Mouse (Mus musculus) heart, embryonic 13.5 days (tissue): ENCODE measurements at regions not wholly inside any gene's neighbourhood (a gene's known extent, or its start where the extent isn't known, plus 50 kb on each side); places are given as distances from the start of the nearest gene placed in this dataset.
A peak's percentile ranks its signal among the peaks of the same experiment; 100 is the strongest.

Source experiments
- ATAC-seq: fragments of 200-750 bp; cut with Nextera tagmentation; 2 replicates; pipeline ENCODE4 v1.8.0; 2017; ENCODE audit warnings: moderate TSS enrichment; ENCODE audit not compliant: insufficient number of reproducible peaks, low FRiP score, low TSS enrichment; ENCODE audit errors: extremely low read depth
- H3K27ac ChIP-seq: fragments of 300-500 bp; sonication (generic); replicated peaks from 2 replicates; pipeline ENCODE4 v1.5.1; 2015; ENCODE audit warnings: moderate library complexity, mild to moderate bottlenecking, inconsistent platforms
- H3K27me3 ChIP-seq: fragments of 300-500 bp; sonication (generic); replicated peaks from 2 replicates; pipeline ENCODE4 v1.6.1; 2015; ENCODE audit warnings: mild to moderate bottlenecking, inconsistent platforms
- H3K36me3 ChIP-seq: fragments of 300-500 bp; sonication (generic); 2 replicates; pipeline ENCODE4 v1.6.1; 2015; ENCODE audit warnings: mild to moderate bottlenecking, inconsistent platforms
- H3K4me1 ChIP-seq: fragments of 300-500 bp; sonication (generic); 2 replicates; pipeline ENCODE4 v1.6.1; 2015; ENCODE audit warnings: inconsistent platforms
- H3K4me2 ChIP-seq: fragments of 300-500 bp; sonication (generic); 2 replicates; pipeline ENCODE4 v1.6.1; 2015; ENCODE audit warnings: inconsistent platforms, mild to moderate bottlenecking, moderate library complexity
- H3K4me3 ChIP-seq: fragments of 300-500 bp; sonication (generic); 2 replicates; pipeline ENCODE4 v1.5.1; 2015; ENCODE audit warnings: moderate library complexity, mild to moderate bottlenecking, inconsistent platforms
- H3K9ac ChIP-seq: fragments of 300-500 bp; sonication (generic); 2 replicates; pipeline ENCODE4 v1.6.1; 2015; ENCODE audit warnings: inconsistent platforms, mild to moderate bottlenecking, moderate library complexity
- H3K9me3 ChIP-seq: fragments of 300-500 bp; sonication (generic); 2 replicates; pipeline ENCODE4 v1.6.1; 2016; ENCODE audit warnings: inconsistent platforms
- WGBS: fragments of 180-500 bp; shearing (Covaris S2); methylation state at CpG from one replicate; pipeline ENCODE4 v1.1.7; 2015; ENCODE audit warnings: mixed read lengths; 5-methylcytosine and 5-hydroxymethylcytosine counted together

DNA sequence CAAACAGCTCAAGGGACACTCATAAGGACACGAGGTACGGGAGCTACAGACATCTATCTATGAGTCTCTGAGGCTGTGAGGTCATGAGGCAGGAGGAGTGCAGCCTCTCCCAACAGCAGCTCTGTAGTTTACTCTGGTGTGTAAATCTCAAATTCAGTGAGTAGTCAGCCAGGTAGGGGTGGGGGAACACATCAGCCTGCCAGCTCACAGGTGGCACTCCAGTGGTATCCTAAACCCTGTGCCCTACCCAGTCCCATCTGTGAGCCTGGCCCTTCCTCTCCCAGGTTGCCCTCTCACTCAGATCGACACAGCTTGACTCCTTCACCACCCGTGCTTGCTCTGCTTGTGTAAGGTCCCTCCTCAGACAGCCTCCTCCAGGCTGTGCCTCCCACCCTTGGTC lies 202.2 kb downstream of the Sipa1l2 start:
- H3K36me3 ChIP-seq: no peaks in the 10 kb centered on the region

DNA sequence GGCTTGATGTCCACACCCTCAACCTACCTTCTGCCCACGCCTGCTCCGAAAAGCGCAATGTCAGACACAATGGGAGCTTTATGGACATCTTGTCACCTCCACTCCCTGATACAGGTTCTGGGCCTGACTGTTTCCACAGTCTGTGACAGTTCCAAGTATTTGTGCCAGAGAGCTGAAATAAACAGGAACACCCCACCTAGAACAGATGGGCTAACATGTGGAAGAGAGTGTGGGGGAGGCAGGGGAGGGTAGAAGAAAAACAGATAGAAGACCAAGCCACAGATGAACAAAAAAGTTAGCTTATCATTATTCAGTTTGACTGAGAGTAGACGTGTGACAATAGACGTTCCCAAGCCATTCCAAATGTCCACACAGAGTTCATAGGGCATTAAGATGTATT lies 204.6 kb downstream of the Sipa1l2 start:
- no peaks in the 10 kb centered on the region for H3K27me3 ChIP-seq
- no peak overlapping the region for H3K9ac ChIP-seq
- H3K4me2 ChIP-seq: no peak overlapping the region
- no peaks in the 10 kb centered on the region for H3K36me3 ChIP-seq
- WGBS: 75% methylated on average over 5 of the region's 5 CpGs
- no peak for ATAC-seq
- H3K27ac ChIP-seq: no peak overlapping the region
- peaks cover 6% of the 10 kb centered on the region for H3K9me3 ChIP-seq
- H3K4me1 ChIP-seq: peaks cover 45% of the 10 kb centered on the region
- H3K4me3 ChIP-seq: no peak overlapping the region

More for the DNA sequence above, 202.2 kb downstream of the Sipa1l2 start:
- Histone ChIP-seq H3K4me1 (peaks cover 56% of the 10 kb centered on the region), H3K27me3 (no peaks in the 10 kb centered on the region), H3K27ac (peak overlapping the region; percentile 96), H3K9me3 (no peaks in the 10 kb centered on the region), H3K4me2 (no peak overlapping the region), H3K4me3 (no peak overlapping the region), H3K9ac (peak overlapping the region; percentile 45; the same call in 1 of the 2 replicates)
- ATAC-seq: no peak
- WGBS: 55% methylated on average over 4 of the region's 4 CpGs

DNA sequence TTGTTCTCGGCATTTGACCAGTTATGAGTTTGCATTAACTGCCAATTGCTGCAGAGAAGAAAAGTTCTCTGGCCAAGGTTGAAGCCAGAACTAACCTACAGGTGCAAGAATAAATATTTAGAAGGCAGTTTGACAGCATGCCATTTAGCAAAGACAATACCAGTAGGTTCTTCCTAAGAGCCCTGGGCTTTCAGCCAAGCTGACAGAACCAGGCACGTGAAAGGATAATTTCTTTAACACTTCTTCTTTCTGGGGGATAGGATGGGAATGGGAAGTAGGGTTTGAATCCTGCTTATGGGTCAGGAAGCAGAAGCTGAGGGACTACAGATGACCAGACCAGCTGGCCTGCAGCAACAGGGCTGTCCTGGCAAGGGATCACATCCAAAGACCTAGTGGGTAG lies 210.2 kb downstream of the Sipa1l2 start:
- Histone ChIP-seq H3K4me2 (no peak overlapping the region), H3K36me3 (no peaks in the 10 kb centered on the region), H3K27ac (peak overlapping the region; percentile 9; the same call in 1 of the 2 replicates), H3K4me1 (peaks cover 36% of the 10 kb centered on the region), H3K4me3 (no peak overlapping the region), H3K9ac (no peak overlapping the region), H3K9me3 (peaks cover 10% of the 10 kb centered on the region), H3K27me3 (peaks cover 7% of the 10 kb centered on the region)
- 59% methylated on average over 2 of the region's 2 CpGs for WGBS
- ATAC-seq: no peak

DNA sequence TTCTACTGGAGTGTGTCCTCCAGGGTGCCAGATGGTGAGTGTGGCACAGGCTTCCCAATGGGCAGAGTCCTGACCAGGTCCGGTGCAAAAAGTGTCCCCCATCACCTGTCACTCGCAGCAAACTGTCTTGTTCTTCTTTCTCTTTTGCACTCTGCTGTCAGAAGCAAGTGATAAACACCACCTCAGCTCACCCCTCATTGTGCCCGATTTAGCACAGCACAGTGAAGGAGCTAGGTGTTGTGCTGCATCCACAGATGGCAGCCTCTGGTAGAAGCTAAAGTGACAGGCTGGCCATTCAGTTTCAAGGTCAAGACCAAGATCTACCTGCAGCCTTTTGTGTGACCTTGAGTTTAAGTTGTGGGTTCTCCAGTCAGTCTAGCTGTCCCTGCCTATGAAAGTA lies 211.8 kb downstream of the Sipa1l2 start:
- WGBS: 29% methylated on average over 3 of the region's 3 CpGs
- H3K27me3 ChIP-seq: peaks cover 18% of the 10 kb centered on the region
- peaks cover 49% of the 10 kb centered on the region for H3K4me1 ChIP-seq
- peak overlapping the region; percentile 76 for H3K27ac ChIP-seq
- no peak overlapping the region for H3K9ac ChIP-seq
- no peaks in the 10 kb centered on the region for H3K36me3 ChIP-seq
- no peak overlapping the region for H3K4me3 ChIP-seq
- H3K9me3 ChIP-seq: peaks cover 10% of the 10 kb centered on the region
- no peak for ATAC-seq
- no peak overlapping the region for H3K4me2 ChIP-seq

DNA sequence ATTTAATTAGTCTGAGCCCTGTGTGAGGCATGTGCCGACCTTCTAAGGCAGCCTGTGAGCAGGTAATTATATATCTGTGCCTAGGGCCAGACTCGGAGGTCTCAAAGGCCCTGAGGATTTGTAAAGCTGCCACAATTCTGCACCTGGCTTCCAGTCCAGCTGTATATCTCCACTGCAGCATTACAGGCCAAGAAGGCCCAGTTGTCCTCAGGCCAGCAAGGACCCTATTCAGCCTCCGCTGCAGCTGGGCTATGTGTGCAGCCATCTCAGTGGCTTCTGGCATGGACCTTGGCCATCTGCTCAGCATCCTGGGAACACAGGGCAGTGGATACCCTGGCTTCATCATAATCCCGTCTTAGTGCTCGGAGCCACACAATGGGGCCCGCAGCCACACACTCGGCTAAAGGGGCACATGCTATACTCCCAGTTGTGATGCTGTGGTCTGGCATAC lies 214.5 kb downstream of the Sipa1l2 start:
- Histone ChIP-seq H3K9ac (0 out of 2 replicates have a peak overlapping the region, but pooled peaks have one; percentile 9), H3K4me1 (peaks cover 76% of the 10 kb centered on the region), H3K36me3 (no peaks in the 10 kb centered on the region), H3K27ac (peak overlapping the region; percentile 44), H3K27me3 (peaks cover 27% of the 10 kb centered on the region), H3K9me3 (peaks cover 5% of the 10 kb centered on the region), H3K4me3 (no peak overlapping the region), H3K4me2 (no peak overlapping the region)
- 67% methylated on average over 7 of the region's 7 CpGs for WGBS
- ATAC-seq: no peak

DNA sequence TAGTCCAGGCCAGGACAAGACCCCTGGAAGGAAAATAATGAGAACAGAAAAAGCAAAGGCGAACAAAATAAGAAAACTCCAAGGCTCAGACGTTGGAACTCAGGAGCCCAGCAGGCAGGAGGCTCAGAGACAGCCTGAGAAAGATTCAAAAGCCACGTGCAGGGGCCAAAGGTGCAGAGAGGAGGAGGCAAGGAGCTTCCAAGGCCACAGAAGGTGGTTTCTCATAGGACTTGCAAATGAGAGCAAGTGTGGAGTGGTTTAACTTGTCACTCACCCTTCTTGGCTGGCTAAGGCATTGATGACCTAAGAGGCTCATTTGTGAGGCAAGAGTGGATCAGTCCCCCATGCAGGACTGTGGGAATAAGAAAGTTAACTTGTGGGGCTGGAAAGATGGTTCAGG lies 217.3 kb downstream of the Sipa1l2 start:
- H3K4me1 ChIP-seq: peaks cover 91% of the 10 kb centered on the region
- H3K27me3 ChIP-seq: peaks cover 38% of the 10 kb centered on the region
- no peaks in the 10 kb centered on the region for H3K9me3 ChIP-seq
- no peaks in the 10 kb centered on the region for H3K36me3 ChIP-seq
- peak overlapping the region; percentile 92 for H3K27ac ChIP-seq
- 0 out of 2 replicates have a peak overlapping the region, but pooled peaks have one; percentile 47 for H3K9ac ChIP-seq
- H3K4me3 ChIP-seq: no peak overlapping the region
- no peak for ATAC-seq
- WGBS: 52% methylated on average over 3 of the region's 3 CpGs
- no peak overlapping the region for H3K4me2 ChIP-seq

DNA sequence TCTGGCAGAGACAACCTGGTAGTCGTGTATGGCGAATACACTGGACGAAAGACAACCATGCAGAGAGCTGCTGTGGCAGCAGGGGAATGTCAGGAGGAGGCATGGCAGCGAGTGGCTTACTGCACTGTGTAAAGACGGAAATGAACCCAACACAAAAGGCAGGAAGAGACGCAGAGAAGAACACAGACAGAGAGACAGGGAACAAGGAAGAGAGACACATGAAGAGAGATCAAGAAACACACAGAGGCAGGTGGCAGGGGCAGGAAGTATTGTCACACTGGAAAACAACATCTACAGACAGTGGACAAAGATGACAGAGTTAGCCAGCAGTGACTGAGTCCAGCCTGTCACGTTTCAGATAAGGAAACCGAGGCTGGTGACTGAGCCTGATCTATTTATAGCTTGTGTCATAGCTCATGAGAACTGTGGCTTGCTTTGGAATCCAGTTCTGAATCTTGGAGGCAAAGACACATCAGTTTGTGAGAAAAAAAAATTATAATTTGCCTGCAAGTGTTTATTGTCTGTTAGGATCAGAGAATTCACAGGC lies 218.0 kb downstream of the Sipa1l2 start:
- no peaks in the 10 kb centered on the region for H3K9me3 ChIP-seq
- peaks cover 92% of the 10 kb centered on the region for H3K4me1 ChIP-seq
- H3K9ac ChIP-seq: no peak overlapping the region; the same call in 1 of the 2 replicates
- H3K27ac ChIP-seq: peak overlapping the region; percentile 92
- H3K4me3 ChIP-seq: no peak overlapping the region
- peaks cover 43% of the 10 kb centered on the region for H3K27me3 ChIP-seq
- H3K4me2 ChIP-seq: no peak overlapping the region
- no peaks in the 10 kb centered on the region for H3K36me3 ChIP-seq
- no peak for ATAC-seq
- 31% methylated on average over 8 of the region's 8 CpGs for WGBS

DNA sequence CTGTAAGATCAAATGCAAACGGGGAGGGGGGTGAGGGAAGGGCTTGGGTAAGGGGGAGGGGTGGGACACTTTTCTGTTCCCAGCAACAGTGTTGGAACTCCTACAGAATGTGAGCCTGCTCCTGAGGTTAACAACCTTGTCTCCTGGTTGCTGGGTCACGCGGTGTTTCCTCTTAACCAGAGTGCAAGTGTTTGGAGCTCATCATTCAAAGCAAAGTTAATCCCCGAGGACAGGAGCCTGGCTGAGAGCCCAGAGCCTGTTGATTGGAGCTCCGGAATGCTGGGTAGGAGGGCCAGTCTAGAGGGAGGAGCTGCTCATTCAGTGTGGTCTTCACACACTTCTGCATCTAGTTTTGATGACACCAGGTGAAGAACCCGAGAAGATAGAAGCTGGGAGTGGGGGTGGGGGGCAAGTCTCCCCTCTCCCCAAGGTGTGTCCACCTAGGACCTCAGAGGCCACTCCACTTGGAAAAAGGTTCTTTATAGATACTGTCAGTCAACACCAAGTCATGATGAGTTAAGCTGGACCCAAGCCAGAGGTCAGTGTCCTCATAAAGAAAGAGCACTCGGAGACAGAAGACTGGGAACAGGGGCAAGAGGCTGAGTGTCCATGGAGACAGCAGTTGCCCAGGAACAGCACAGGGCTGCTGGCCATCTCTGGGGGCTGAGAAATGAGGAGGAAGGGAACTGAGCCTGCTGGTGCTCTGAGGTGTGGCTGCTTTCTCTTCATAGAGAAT lies 220.2 kb downstream of the Sipa1l2 start:
- WGBS: 5% methylated on average over 7 of the region's 7 CpGs
- peak; percentile 76; the same call in 1 of the 2 replicates for ATAC-seq
- Histone ChIP-seq H3K27me3 (peaks cover 53% of the 10 kb centered on the region), H3K27ac (peak overlapping the region; percentile 92), H3K4me2 (peak overlapping the region; percentile 52), H3K9ac (no peak overlapping the region; the same call in 1 of the 2 replicates), H3K4me1 (peaks cover 99% of the 10 kb centered on the region), H3K4me3 (no peak overlapping the region), H3K9me3 (no peaks in the 10 kb centered on the region), H3K36me3 (no peaks in the 10 kb centered on the region)

DNA sequence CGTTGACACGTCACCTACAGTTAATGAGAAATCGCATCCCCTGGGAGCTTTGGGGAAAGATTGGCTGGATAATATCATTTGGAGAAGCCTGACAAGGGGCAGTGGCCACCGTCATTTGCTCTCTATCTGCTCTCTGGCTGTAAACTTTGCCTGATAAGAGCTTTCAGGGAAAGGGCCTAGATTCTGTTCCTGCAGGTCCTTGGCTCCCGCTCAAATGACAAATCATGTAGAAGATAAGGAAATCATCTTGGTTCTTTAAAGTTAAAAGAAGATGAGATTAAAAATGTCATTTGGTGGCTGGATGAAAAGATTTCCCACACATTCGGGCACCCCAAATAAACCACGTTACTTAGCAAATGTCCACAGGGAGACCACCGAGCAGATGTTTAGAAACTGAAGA lies 223.4 kb downstream of the Sipa1l2 start:
- no peak for ATAC-seq
- H3K4me1 ChIP-seq: peaks cover 97% of the 10 kb centered on the region
- peak overlapping the region; percentile 42; the same call in 1 of the 2 replicates for H3K27ac ChIP-seq
- 19% methylated on average over 8 of the region's 8 CpGs for WGBS
- no peaks in the 10 kb centered on the region for H3K9me3 ChIP-seq
- no peak overlapping the region for H3K4me3 ChIP-seq
- H3K36me3 ChIP-seq: no peaks in the 10 kb centered on the region
- peak overlapping the region; percentile 1; the same call in 1 of the 2 replicates for H3K9ac ChIP-seq
- no peak overlapping the region for H3K4me2 ChIP-seq
- H3K27me3 ChIP-seq: peaks cover 54% of the 10 kb centered on the region

DNA sequence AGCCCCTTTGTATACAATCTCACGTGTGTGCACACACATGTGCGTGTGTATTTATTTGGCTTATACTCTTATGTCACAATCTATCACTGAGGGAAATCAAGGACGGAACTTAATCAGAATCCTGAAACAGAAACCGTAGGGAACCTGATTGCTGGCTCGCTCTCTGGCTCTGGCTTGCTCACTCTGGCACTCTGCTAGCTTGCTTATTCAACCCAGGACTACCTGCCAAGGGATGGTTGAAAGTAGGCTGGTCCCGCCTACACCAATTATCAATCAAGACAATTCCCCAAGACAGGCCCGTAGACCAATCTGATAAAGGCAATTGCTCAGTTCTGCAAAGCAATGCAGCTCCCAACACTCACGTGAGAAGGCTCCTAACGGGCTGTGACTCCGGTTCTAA lies 224.0 kb downstream of the Sipa1l2 start:
- no peak overlapping the region for H3K4me3 ChIP-seq
- no peak overlapping the region for H3K27ac ChIP-seq
- no peaks in the 10 kb centered on the region for H3K9me3 ChIP-seq
- H3K4me2 ChIP-seq: no peak overlapping the region
- peaks cover 97% of the 10 kb centered on the region for H3K4me1 ChIP-seq
- H3K27me3 ChIP-seq: peaks cover 49% of the 10 kb centered on the region
- WGBS: 67% methylated on average over 10 of the region's 10 CpGs
- H3K36me3 ChIP-seq: no peaks in the 10 kb centered on the region
- ATAC-seq: no peak
- H3K9ac ChIP-seq: no peak overlapping the region

DNA sequence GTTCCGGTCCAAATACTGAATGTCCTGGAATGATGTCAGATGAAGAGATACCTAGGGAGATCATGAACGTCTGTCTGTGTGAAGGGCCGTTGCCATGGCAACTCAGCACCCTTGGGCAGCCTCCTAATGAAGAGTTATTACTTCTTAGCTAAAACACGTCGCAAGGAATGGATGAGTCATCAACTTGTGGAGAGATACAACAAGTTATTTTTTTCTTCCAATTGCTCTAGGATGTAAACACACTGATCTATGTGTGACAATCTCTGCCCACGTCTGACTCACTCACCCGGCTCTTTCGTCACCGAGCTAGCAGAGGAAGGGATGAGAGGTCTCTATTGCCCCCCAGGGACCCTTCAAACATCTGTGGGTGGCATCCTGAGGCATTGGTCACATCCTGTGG lies 225.7 kb downstream of the Sipa1l2 start:
- peaks cover 45% of the 10 kb centered on the region for H3K27me3 ChIP-seq
- no peak for ATAC-seq
- H3K9ac ChIP-seq: 0 out of 2 replicates have a peak overlapping the region, but pooled peaks have one; percentile 30
- 50% methylated on average over 9 of the region's 9 CpGs for WGBS
- H3K9me3 ChIP-seq: no peaks in the 10 kb centered on the region
- no peak overlapping the region for H3K4me2 ChIP-seq
- no peak overlapping the region for H3K4me3 ChIP-seq
- H3K27ac ChIP-seq: peak overlapping the region; percentile 50; the same call in 1 of the 2 replicates
- H3K4me1 ChIP-seq: peaks cover 85% of the 10 kb centered on the region
- no peaks in the 10 kb centered on the region for H3K36me3 ChIP-seq
